Mouse (Mus musculus) cerebellum, adult 2 months (tissue): Measurements from ENCODE around the gene BC048403.

ENCODE experiments used
- CTCF ChIP-seq: fragments of 200-500 bp; IDR thresholded peaks from 2 replicates; pipeline ENCODE4 v1.5.1; 2011; ENCODE audit warnings: low read depth, mild to moderate bottlenecking, control low read depth, low read length, moderate library complexity, borderline replicate concordance; ENCODE audit not compliant: insufficient read depth
- POLR2A ChIP-seq: fragments of 200-500 bp; IDR thresholded peaks from 2 replicates; pipeline ENCODE4 v1.6.1; 2011; ENCODE audit warnings: low read length, control low read depth, borderline replicate concordance; ENCODE audit not compliant: insufficient read depth

DNA sequence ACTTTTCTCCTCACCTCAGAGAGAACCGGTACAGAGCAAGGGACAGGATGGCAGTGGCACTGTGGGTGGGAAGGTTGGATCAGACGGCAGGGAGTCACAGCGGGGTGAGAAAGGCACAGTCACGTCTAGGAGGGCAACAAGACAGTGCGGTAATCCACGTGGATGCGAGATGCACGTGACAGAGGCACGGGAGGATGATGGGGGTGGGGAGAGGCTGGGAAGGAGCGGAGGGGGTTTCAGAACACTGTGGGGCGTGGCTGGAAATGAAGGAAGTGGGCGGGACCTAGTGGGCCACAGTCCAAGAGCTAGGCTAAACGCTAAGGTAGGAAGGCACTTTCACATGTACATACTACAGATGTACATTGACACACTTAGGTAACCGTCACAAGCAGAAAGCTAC lies 41.4 kb downstream of the BC048403 start:
- TF ChIP-seq CTCF (no peak), POLR2A (no peak)
